In the genomic region with DNA sequence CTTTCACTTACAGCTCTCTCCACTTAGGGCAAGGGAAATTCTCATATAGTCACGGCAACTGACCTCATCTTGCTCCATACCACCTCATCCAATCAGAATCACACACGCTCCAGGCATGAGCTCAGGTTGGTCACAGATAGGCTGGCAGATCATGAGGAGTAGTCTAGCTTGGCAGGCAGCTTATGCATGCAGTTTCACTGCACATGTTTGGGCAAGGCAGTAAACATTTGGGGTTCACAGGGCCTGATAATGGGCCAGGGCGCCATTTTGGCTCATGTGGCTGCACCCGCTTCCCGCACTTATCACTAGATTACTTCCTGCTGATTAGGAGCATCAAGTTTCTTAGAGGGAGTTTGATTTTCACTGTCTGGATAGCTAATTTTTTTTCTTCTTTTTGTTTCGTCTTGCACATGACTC, we compare ENCODE assay signal across 26 mouse cellular contexts. TPM values are rescaled to one million over a fixed set of nuclear protein-coding genes. Genes with fewer than 3 reads are reported as not detected.
A peak's percentile ranks its signal among the peaks of the same experiment; 100 is the strongest.
DNase-seq lines count a peak whose midpoint lies in the region; ATAC-seq and TF ChIP-seq lines count a peak whose summit lies in the region.
"Had no signal": no experiment of that assay in that cellular context is flagged by ENCODE, and none has a peak within 500 bp of the region (broad histone marks: within the 10 kb centered on the region; RNA-seq: fewer than 3 reads in every experiment).

No protein-coding gene starts in this region.

- peak; percentile 76 for DNase-seq in heart, adult 11 months
- DNase-seq in heart, adult 8-10 months (ENCODE audit: low spot score) = no peak
- peak; percentile 93 for DNase-seq in MEL (ENCODE audit: low read depth, low spot score)
- DNase-seq in thymus, postnatal 25 days = no peak
- DNase-seq in lung, adult 2 months = no peak
- no peak for DNase-seq in thymus, postnatal 14 days
- DNase-seq: adrenal gland, postnatal 25 days; cerebellum, adult 2 months; cerebellum, postnatal 10 days; gastrocnemius, postnatal 10 days; heart, adult 2 months had no signal

- H3K4me1 ChIP-seq in MEL (ENCODE audit: control insufficient read depth in 1 of 2, insufficient read depth in 2 of 2, low read length in 2 of 2) = peaks cover 19 to 26% of the 10 kb centered on the region in 2 experiments
- H3K4me1 ChIP-seq in lung, adult 2 months (ENCODE audit: control insufficient read depth, insufficient read depth, low read length) = no peaks in the 10 kb centered on the region
- H3K4me1 ChIP-seq: embryonic facial prominence, embryonic 12.5 days; forebrain, embryonic 15.5 days; heart, embryonic 12.5 days; hindbrain, embryonic 10.5 days; intestine, embryonic 15.5 days had no signal

- WGBS in lung, adult 2 months = 80% methylated on average over 6 of the region's 6 CpGs

- H3K4me3 ChIP-seq in MEL (ENCODE audit: control insufficient read depth in 1 of 2, insufficient read depth in 1 of 2, low read depth in 2 of 2, low read length in 2 of 2) = peak overlapping the region in 1 of 2 experiments; percentile 2; a peak in 1 of 4 replicates
- no peak overlapping the region for H3K4me3 ChIP-seq in lung, adult 2 months (replicated peaks; ENCODE audit: extremely low read depth, low read depth, low read length)
- H3K4me3 ChIP-seq: embryonic facial prominence, embryonic 12.5 days; forebrain, embryonic 15.5 days; heart, adult 2 months; heart, embryonic 12.5 days; hindbrain, embryonic 10.5 days; intestine, embryonic 15.5 days had no signal

- no peak overlapping the region for H3K9ac ChIP-seq in MEL (ENCODE audit: control insufficient read depth, low read depth, low read length, poor library complexity, severe bottlenecking)
- H3K9ac ChIP-seq: embryonic facial prominence, embryonic 12.5 days; forebrain, embryonic 15.5 days; heart, embryonic 12.5 days; hindbrain, embryonic 14.5 days; intestine, embryonic 15.5 days had no signal

- no peaks in the 10 kb centered on the region for H3K79me2 ChIP-seq in MEL (ENCODE audit: control insufficient read depth, insufficient read depth, low read length, poor library complexity)

- TF ChIP-seq POLR2A in MEL (IDR thresholded peaks at IDR 0.05; ENCODE audit: control insufficient read depth in 1 of 2, insufficient read depth in 1 of 2, low read depth in 1 of 2, low read length in 2 of 2, poor library complexity in 1 of 2) = peak in 1 of 2 experiments; percentile 42; a peak in 2 of 4 replicates
- TF ChIP-seq POLR2A in lung, adult 2 months (IDR thresholded peaks at IDR 0.05; ENCODE audit: borderline replicate concordance, extremely low read depth, low read depth, low read length) = no peak

- H3K27ac ChIP-seq in MEL (ENCODE audit: control insufficient read depth, low read depth, low read length) = peak overlapping the region; percentile 40
- H3K27ac ChIP-seq: embryonic facial prominence, embryonic 12.5 days; forebrain, embryonic 15.5 days; heart, adult 2 months; hindbrain, embryonic 10.5 days; hindbrain, embryonic 14.5 days; intestine, embryonic 15.5 days had no signal

- TF ChIP-seq CTCF in MEL (IDR thresholded peaks at IDR 0.05 in 2 of 3, conservative IDR thresholded peaks at IDR 0.05 in 1 of 3; ENCODE audit: control insufficient read depth in 1 of 3, insufficient read depth in 1 of 3, low read depth in 2 of 3, low read length in 3 of 3, poor library complexity in 1 of 3, severe bottlenecking in 1 of 3) = no peak
- no peak for TF ChIP-seq CTCF in lung, adult 2 months (IDR thresholded peaks at IDR 0.05; ENCODE audit: insufficient read depth, low read length)

- peaks cover 0 to 22% of the 10 kb centered on the region in 2 experiments; a peak in 2 of 4 replicates for H3K36me3 ChIP-seq in MEL (ENCODE audit: control insufficient read depth in 1 of 2, insufficient read depth in 2 of 2, low read length in 2 of 2)
- H3K36me3 ChIP-seq: embryonic facial prominence, embryonic 12.5 days; forebrain, embryonic 15.5 days; G1E; heart, embryonic 12.5 days; hindbrain, embryonic 10.5 days; intestine, embryonic 15.5 days had no signal

- ATAC-seq in megakaryocyte progenitor cell, adult 5-6 weeks (replicated peaks; ENCODE audit: poor library complexity) = peak; percentile 64
- ATAC-seq: activated CD4-positive, CD25-positive, alpha-beta regulatory T cell, adult 4 months; forebrain, embryonic 15.5 days; intestine, embryonic 15.5 days; Patski had no signal

- TF ChIP-seq EP300 in MEL (IDR thresholded peaks at IDR 0.05; ENCODE audit: low read depth in 1 of 2, low read length in 2 of 2) = peak; percentile 70 to 72

- no peaks in the 10 kb centered on the region for H3K27me3 ChIP-seq in MEL (ENCODE audit: control insufficient read depth in 1 of 2, insufficient read depth in 2 of 2, low read length in 2 of 2)
- H3K27me3 ChIP-seq: embryonic facial prominence, embryonic 12.5 days; forebrain, embryonic 15.5 days; heart, embryonic 12.5 days; intestine, embryonic 15.5 days; Patski had no signal

- H3K9me3 ChIP-seq in MEL (replicated peaks; ENCODE audit: insufficient read depth, low read length) = no peaks in the 10 kb centered on the region
- H3K9me3 ChIP-seq: embryonic facial prominence, embryonic 12.5 days; forebrain, embryonic 15.5 days; intestine, embryonic 15.5 days had no signal

- no peak for TF ChIP-seq RAD21 in MEL (IDR thresholded peaks at IDR 0.05; ENCODE audit: low read depth, low read length)

TF ChIP-seq in MEL, 35 proteins besides CTCF, POLR2A, EP300 and RAD21:
- no peak for TF ChIP-seq POLR2AphosphoS2 (IDR thresholded peaks at IDR 0.05; ENCODE audit: low read length)
- 0 out of 2 replicates have a peak, but pooled peaks have one; percentile 55 for TF ChIP-seq JUND (IDR thresholded peaks at IDR 0.05; ENCODE audit: low read depth, low read length)
- TF ChIP-seq MEF2A (IDR thresholded peaks at IDR 0.05; ENCODE audit: extremely low read depth, insufficient replicate concordance, low read depth, low read length, poor library complexity, severe bottlenecking) = no peak
- peak; percentile 91 for TF ChIP-seq MAX (IDR thresholded peaks at IDR 0.05; ENCODE audit: low read length)
- peak; percentile 80 for TF ChIP-seq CHD2 (IDR thresholded peaks at IDR 0.05; ENCODE audit: low read length)
- peak; percentile 52 for TF ChIP-seq TCF12 (IDR thresholded peaks at IDR 0.05; ENCODE audit: low read depth, low read length)
- TF ChIP-seq BHLHE40 (IDR thresholded peaks at IDR 0.05; ENCODE audit: borderline replicate concordance, low read depth, low read length) = peak; percentile 80
- TF ChIP-seq MAFK (IDR thresholded peaks at IDR 0.05; ENCODE audit: borderline replicate concordance, low read depth, low read length) = peak; percentile 41; the same call in 1 of the 2 replicates
- TF ChIP-seq MYC (IDR thresholded peaks at IDR 0.05; ENCODE audit: low read depth, low read length) = peak; percentile 90
- 0 out of 2 replicates have a peak, but pooled peaks have one; percentile 15 for TF ChIP-seq HCFC1 (IDR thresholded peaks at IDR 0.05; ENCODE audit: low read depth, low read length)
- peak; percentile 73 for TF ChIP-seq ETS1 (IDR thresholded peaks at IDR 0.05; ENCODE audit: low read depth, low read length)
- TF ChIP-seq NRF1 (IDR thresholded peaks at IDR 0.05; ENCODE audit: insufficient read depth, low read depth, low read length, poor library complexity, severe bottlenecking) = peak; percentile 10; the same call in 1 of the 2 replicates
- peak; percentile 55; the same call in 1 of the 2 replicates for TF ChIP-seq TBP (IDR thresholded peaks at IDR 0.05; ENCODE audit: low read depth, low read length)
- TF ChIP-seq SIN3A (IDR thresholded peaks at IDR 0.05; ENCODE audit: low read length) = peak; percentile 86
- TF ChIP-seq SMC3 (IDR thresholded peaks at IDR 0.05; ENCODE audit: low read depth, low read length) = no peak
- TF ChIP-seq MXI1 (IDR thresholded peaks at IDR 0.05; ENCODE audit: low read depth, low read length) = peak; percentile 93
- peak; percentile 71 for TF ChIP-seq ZNF384 (IDR thresholded peaks at IDR 0.05; ENCODE audit: low read depth, low read length)
- TF ChIP-seq RCOR1 (IDR thresholded peaks at IDR 0.05; ENCODE audit: low read depth, low read length) = peak; percentile 84
- TF ChIP-seq MAZ (IDR thresholded peaks at IDR 0.05; ENCODE audit: low read depth, low read length) = no peak
- TF ChIP-seq E2F4 (IDR thresholded peaks at IDR 0.05; ENCODE audit: borderline replicate concordance, low read depth, low read length) = 0 out of 2 replicates have a peak, but pooled peaks have one; percentile 25
- TF ChIP-seq POLR2AphosphoS5 (IDR thresholded peaks at IDR 0.05; ENCODE audit: borderline replicate concordance, low read depth, low read length) = no peak
- TF ChIP-seq UBTF (IDR thresholded peaks at IDR 0.05; ENCODE audit: borderline replicate concordance, insufficient read depth, low read depth, low read length) = no peak
- TF ChIP-seq GATA1 (IDR thresholded peaks at IDR 0.05; ENCODE audit: low read depth, low read length) = peak; percentile 87

RNA-seq across cellular contexts. Expression of gene Snx27, which starts 13.4 kb away (rescaled TPM):
- total RNA-seq in heart, adult 8-10 months (2022) = 10 to 100 TPM; 24.8 to 29.0 (median 27.0) TPM
- total RNA-seq in MEL (2012; rRNA removed) = 36.9 and 38.5 TPM in 2 replicates
- 100 to 1,000 TPM in 1 of 2 experiments, 10 to 100 TPM in 1; 45.4 to 123 TPM for polyA plus RNA-seq in MEL (2012; ENCODE audit: insufficient read depth in 1 of 2, insufficient read length in 2 of 2, low read depth in 1 of 2, low replicate concordance in 2 of 2, missing spikeins in 1 of 2)
- 21.9 and 22.5 TPM in 2 replicates for total RNA-seq in megakaryocyte progenitor cell, adult 5-6 weeks (2015)
- 23.2 and 36.4 TPM in 2 replicates for total RNA-seq in megakaryocyte progenitor cell, adult 5-6 weeks (2017)
- polyA plus RNA-seq in lung, adult 2 months (2012; rRNA removed) = 7.8 and 10.8 TPM in 2 replicates

RNA-seq across cellular contexts. Expression of gene Gm10972, which starts 47.0 kb away (rescaled TPM):
- total RNA-seq in heart, adult 8-10 months (2022) = not detected
- not detected in 2 replicates for total RNA-seq in MEL (2012; rRNA removed)
- polyA plus RNA-seq in MEL (2012; ENCODE audit: insufficient read depth in 1 of 2, insufficient read length in 2 of 2, low read depth in 1 of 2, low replicate concordance in 2 of 2, missing spikeins in 1 of 2) = not detected
- total RNA-seq in megakaryocyte progenitor cell, adult 5-6 weeks (2015) = not detected in 2 replicates
- not detected in 2 replicates for total RNA-seq in megakaryocyte progenitor cell, adult 5-6 weeks (2017)
- not detected in 2 replicates for polyA plus RNA-seq in lung, adult 2 months (2012; rRNA removed)
- total RNA-seq: adrenal gland, adult 18-20 months; adrenal gland, postnatal 25 days; G1E; gastrocnemius, postnatal 10 days; gastrocnemius, postnatal 4 days; heart, adult 2 months; heart, postnatal 25 days had no signal
- polyA plus RNA-seq: activated CD4-positive, CD25-positive, alpha-beta regulatory T cell, adult 4 months; cerebellum, adult 2 months; embryonic facial prominence, embryonic 12.5 days; forebrain, embryonic 11.5 days; forebrain, embryonic 15.5 days; G1E; heart, adult 2 months; heart, embryonic 12.5 days; heart, embryonic 16.5 days; hindbrain, embryonic 10.5 days; hindbrain, embryonic 14.5 days; intestine, embryonic 15.5 days; Patski had no signal

Comparison
In these comparisons a context has a peak if more than half of its experiments do, and no peak if none do; other contexts are left out.
1. DNase-seq: peak in heart, adult 11 months (single experiment) and MEL (single experiment); none in heart, adult 8-10 months (single experiment), thymus, postnatal 25 days (single experiment), lung, adult 2 months (single experiment) and thymus, postnatal 14 days (single experiment).